Mouse (Mus musculus): ENCODE results near the gene 1700017N19Rik. TPM values are rescaled to one million over a fixed set of nuclear protein-coding genes. Genes with fewer than 3 reads are reported as not detected.

Gene 1700017N19Rik
- total RNA-seq, 1 experiment from 2014 or later = not detected

DNA sequence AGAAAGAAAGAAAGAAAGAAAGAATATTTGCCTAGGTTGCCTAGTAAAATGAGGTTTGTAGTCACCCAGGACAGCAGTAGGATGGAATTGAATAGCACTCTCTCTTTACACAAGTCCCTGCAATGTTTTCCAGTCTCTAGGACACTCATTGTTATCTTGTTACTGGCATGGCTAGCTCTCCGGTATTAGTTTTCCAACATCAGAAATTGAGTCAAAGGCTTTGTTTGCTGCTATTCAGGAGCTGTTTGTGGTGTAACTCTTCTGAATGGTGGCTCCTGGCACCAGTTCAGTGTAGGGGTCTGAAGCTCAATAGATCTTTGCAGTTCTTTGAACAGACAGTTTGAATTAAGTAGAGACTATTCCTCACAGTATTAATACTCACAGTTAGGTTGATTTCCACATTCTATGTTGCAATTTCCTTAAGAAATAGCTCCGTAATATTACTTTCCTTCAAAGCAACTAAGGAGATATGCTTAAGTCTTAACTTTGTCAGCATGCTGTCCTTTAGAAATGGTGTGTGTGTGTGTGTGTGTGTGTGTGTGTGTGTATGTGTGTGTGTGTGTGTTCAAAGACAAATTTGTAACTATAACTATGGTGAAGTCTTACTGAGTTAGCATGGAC is 71.8 kb downstream of the 1700017N19Rik start:
- DNase-seq = no peak

Other genes with a start within 250 kb of the 1700017N19Rik start
- not detected in 2 replicates for gene Gm4302, start 249.6 kb upstream of the 1700017N19Rik start, total RNA-seq (2021)
- not detected in 2 replicates for gene Gm4303, start 244.5 kb upstream of the 1700017N19Rik start, total RNA-seq (2021)
- gene Gm4305, start 239.4 kb upstream of the 1700017N19Rik start, total RNA-seq (2021) = not detected in 2 replicates
- not detected in 2 replicates for gene Gm4307, start 229.1 kb upstream of the 1700017N19Rik start, total RNA-seq (2021)
- gene Gm4312, start 207.9 kb upstream of the 1700017N19Rik start, total RNA-seq (2021) = not detected in 2 replicates
- gene Tmtc3, start 103.1 kb upstream of the 1700017N19Rik start, total RNA-seq (2021) = 22.4 and 26.8 TPM in 2 replicates
- gene Cep290, start 102.9 kb upstream of the 1700017N19Rik start, total RNA-seq (2021) = 14.0 and 14.2 TPM in 2 replicates
- gene 4930430F08Rik, start 61 bp upstream of the 1700017N19Rik start, total RNA-seq (2021) = 9.7 and 19.1 TPM in 2 replicates